ENCODE assay signal across 19 mouse cellular contexts in the genomic region with DNA sequence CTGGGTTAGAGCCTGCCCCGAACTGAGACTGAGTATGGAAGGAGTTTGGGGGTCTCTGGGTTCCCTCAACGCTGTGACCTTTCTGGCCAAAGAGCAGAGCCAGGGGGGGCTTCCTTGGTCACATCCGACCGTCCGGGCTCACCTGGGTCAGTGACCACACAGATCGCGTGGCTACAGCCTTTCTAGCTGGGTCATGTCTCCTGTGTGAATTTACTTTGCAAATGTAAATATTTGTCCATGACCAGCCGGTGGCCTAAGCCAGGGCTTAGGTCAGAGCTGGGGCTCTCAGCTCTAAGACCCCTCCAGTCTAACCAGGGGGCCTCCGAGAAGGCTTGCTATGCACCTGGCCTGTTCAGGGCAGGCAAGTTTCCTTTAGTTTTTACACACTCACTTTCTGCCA. TPM values are rescaled to one million over a fixed set of nuclear protein-coding genes. Genes with fewer than 3 reads are reported as not detected.
DNase-seq lines count a peak whose midpoint lies in the region; ATAC-seq and TF ChIP-seq lines count a peak whose summit lies in the region.
"Had no signal": no experiment of that assay in that cellular context is flagged by ENCODE, and none has a peak within 500 bp of the region (broad histone marks: within the 10 kb centered on the region; RNA-seq: fewer than 3 reads in every experiment).

No protein-coding gene starts in this region.

- H3K27ac ChIP-seq in lung, embryonic 16.5 days (ENCODE audit: low read length): peak overlapping the region; percentile 80
- no peak overlapping the region; the same call in 1 of the 2 replicates for H3K27ac ChIP-seq in intestine, embryonic 15.5 days
- H3K27ac ChIP-seq in liver, embryonic 12.5 days: no peak overlapping the region
- H3K27ac ChIP-seq in stomach, embryonic 14.5 days (ENCODE audit: low read length): peak overlapping the region; percentile 41; the same call in 1 of the 2 replicates
- H3K27ac ChIP-seq: embryonic facial prominence, embryonic 12.5 days; layer of hippocampus, adult 2 months; limb, embryonic 15.5 days; midbrain, embryonic 13.5 days had no signal

- no peak overlapping the region for H3K4me3 ChIP-seq in lung, embryonic 16.5 days (ENCODE audit: low read length)
- no peak overlapping the region for H3K4me3 ChIP-seq in lung, adult 2 months (replicated peaks; ENCODE audit: extremely low read depth, low read depth, low read length)
- no peak overlapping the region for H3K4me3 ChIP-seq in intestine, embryonic 15.5 days (replicated peaks)
- no peak overlapping the region for H3K4me3 ChIP-seq in liver, embryonic 12.5 days
- no peak overlapping the region for H3K4me3 ChIP-seq in stomach, embryonic 14.5 days (ENCODE audit: low read depth, low read length)
- H3K4me3 ChIP-seq: embryonic facial prominence, embryonic 12.5 days; erythroblast, embryonic 14.5 days; layer of hippocampus, adult 2 months; limb, embryonic 15.5 days; midbrain, embryonic 13.5 days had no signal

- H3K36me3 ChIP-seq in lung, embryonic 16.5 days (ENCODE audit: control insufficient read depth, insufficient read depth, low read length): no peaks in the 10 kb centered on the region
- H3K36me3 ChIP-seq in intestine, embryonic 15.5 days: no peaks in the 10 kb centered on the region
- no peaks in the 10 kb centered on the region for H3K36me3 ChIP-seq in liver, embryonic 12.5 days
- no peaks in the 10 kb centered on the region for H3K36me3 ChIP-seq in stomach, embryonic 14.5 days (ENCODE audit: control insufficient read depth, insufficient read depth, low read length)
- H3K36me3 ChIP-seq: embryonic facial prominence, embryonic 12.5 days; limb, embryonic 15.5 days; midbrain, embryonic 13.5 days had no signal

- no peak overlapping the region for H3K4me2 ChIP-seq in lung, embryonic 16.5 days (ENCODE audit: low read depth, low read length)
- H3K4me2 ChIP-seq in intestine, embryonic 15.5 days (replicated peaks): 0 out of 2 replicates have a peak overlapping the region, but pooled peaks have one; percentile 12
- no peak overlapping the region for H3K4me2 ChIP-seq in liver, embryonic 12.5 days
- H3K4me2 ChIP-seq in stomach, embryonic 14.5 days (replicated peaks; ENCODE audit: low read depth, low read length): 0 out of 2 replicates have a peak overlapping the region, but pooled peaks have one; percentile 7
- H3K4me2 ChIP-seq: embryonic facial prominence, embryonic 12.5 days; limb, embryonic 15.5 days; midbrain, embryonic 13.5 days had no signal

- DNase-seq in lung, adult 2 months: no peak
- no peak for DNase-seq in layer of hippocampus, adult 11-12 months (ENCODE audit: low spot score)
- no peak for DNase-seq in adrenal gland, adult 18-20 months (ENCODE audit: low spot score in 2 of 2)
- no peak for DNase-seq in cerebellum, adult 11-12 months
- DNase-seq: adrenal gland, adult 8-10 months; B cell, adult 2 months; cerebellum, adult 9-11 months; gastrocnemius, postnatal 36 days; heart, postnatal 10 days had no signal

- WGBS in lung, embryonic 16.5 days: 46% methylated on average over 9 of the region's 9 CpGs
- 63% methylated on average over 9 of the region's 9 CpGs for WGBS in lung, adult 2 months
- 41% methylated on average over 9 of the region's 9 CpGs for WGBS in intestine, embryonic 15.5 days
- 72% methylated on average over 9 of the region's 9 CpGs for WGBS in liver, embryonic 12.5 days (ENCODE audit: insufficient replicate concordance)
- WGBS in stomach, embryonic 14.5 days: 36% methylated on average over 9 of the region's 9 CpGs

- no peaks in the 10 kb centered on the region for H3K27me3 ChIP-seq in lung, embryonic 16.5 days (ENCODE audit: control insufficient read depth, insufficient read depth, low read depth, low read length)
- H3K27me3 ChIP-seq in intestine, embryonic 15.5 days (replicated peaks): no peaks in the 10 kb centered on the region
- H3K27me3 ChIP-seq in liver, embryonic 12.5 days (replicated peaks): no peaks in the 10 kb centered on the region
- no peaks in the 10 kb centered on the region for H3K27me3 ChIP-seq in stomach, embryonic 14.5 days (ENCODE audit: control insufficient read depth, insufficient read depth, low read length)
- H3K27me3 ChIP-seq: embryonic facial prominence, embryonic 12.5 days; limb, embryonic 15.5 days; midbrain, embryonic 13.5 days had no signal

- TF ChIP-seq POLR2A in lung, adult 2 months (IDR thresholded peaks at IDR 0.05; ENCODE audit: borderline replicate concordance, extremely low read depth, low read depth, low read length): no peak

- no peak for TF ChIP-seq CTCF in lung, adult 2 months (IDR thresholded peaks at IDR 0.05; ENCODE audit: insufficient read depth, low read length)

- peaks cover 38% of the 10 kb centered on the region for H3K4me1 ChIP-seq in lung, embryonic 16.5 days (replicated peaks; ENCODE audit: control insufficient read depth, insufficient read depth, low read length)
- H3K4me1 ChIP-seq in lung, adult 2 months (ENCODE audit: control insufficient read depth, insufficient read depth, low read length): peaks cover 18% of the 10 kb centered on the region
- H3K4me1 ChIP-seq in intestine, embryonic 15.5 days (replicated peaks): peaks cover 43% of the 10 kb centered on the region
- peaks cover 18% of the 10 kb centered on the region for H3K4me1 ChIP-seq in liver, embryonic 12.5 days
- H3K4me1 ChIP-seq in stomach, embryonic 14.5 days (ENCODE audit: control insufficient read depth, insufficient read depth, low read length): peaks cover 26% of the 10 kb centered on the region

- no peak overlapping the region; the same call in 1 of the 2 replicates for H3K9ac ChIP-seq in lung, embryonic 16.5 days (ENCODE audit: low read length)
- peak overlapping the region; percentile 29; the same call in 1 of the 2 replicates for H3K9ac ChIP-seq in intestine, embryonic 15.5 days
- no peak overlapping the region for H3K9ac ChIP-seq in liver, embryonic 12.5 days
- H3K9ac ChIP-seq in stomach, embryonic 14.5 days (replicated peaks; ENCODE audit: low read depth, low read length): no peak overlapping the region
- H3K9ac ChIP-seq: embryonic facial prominence, embryonic 12.5 days; limb, embryonic 15.5 days; midbrain, embryonic 13.5 days had no signal

- no peak for ATAC-seq in lung, embryonic 16.5 days (ENCODE audit: low read depth)
- ATAC-seq in intestine, embryonic 15.5 days: no peak
- ATAC-seq in liver, embryonic 12.5 days: peak; percentile 59; the same call in 1 of the 2 replicates
- ATAC-seq in stomach, embryonic 14.5 days (ENCODE audit: insufficient number of reproducible peaks, insufficient read depth, low FRiP score, low read depth): no peak
- ATAC-seq: forebrain, embryonic 14.5 days; midbrain, embryonic 13.5 days had no signal

- H3K9me3 ChIP-seq in lung, embryonic 16.5 days (ENCODE audit: control insufficient read depth, low read length): no peaks in the 10 kb centered on the region
- H3K9me3 ChIP-seq in intestine, embryonic 15.5 days: no peaks in the 10 kb centered on the region
- no peaks in the 10 kb centered on the region for H3K9me3 ChIP-seq in liver, embryonic 12.5 days (replicated peaks)
- no peaks in the 10 kb centered on the region for H3K9me3 ChIP-seq in stomach, embryonic 14.5 days (ENCODE audit: control insufficient read depth, low read depth, low read length)
- H3K9me3 ChIP-seq: embryonic facial prominence, embryonic 12.5 days; limb, embryonic 15.5 days; midbrain, embryonic 13.5 days had no signal

RNA-seq across cellular contexts. Expression of a gene that starts 12.7 kb away (rescaled TPM):
- 46.7 and 52.2 TPM in 2 replicates for polyA plus RNA-seq in lung, embryonic 16.5 days (2015; fragmentation: Nextera tagmentation; extraction: Ambion mirVana)
- polyA plus RNA-seq in lung, adult 2 months (2012; rRNA removed): 31.4 and 40.2 TPM in 2 replicates
- polyA plus RNA-seq in intestine, embryonic 15.5 days (2015; fragmentation: Nextera tagmentation; extraction: Ambion mirVana): 94.4 and 105 TPM in 2 replicates
- polyA plus RNA-seq in liver, embryonic 12.5 days (2016; fragmentation: Nextera tagmentation; extraction: Ambion mirVana): 9.0 and 9.1 TPM in 2 replicates
- polyA plus RNA-seq in stomach, embryonic 14.5 days (2014; fragmentation: Nextera tagmentation; extraction: Ambion mirVana): 45.9 and 56.9 TPM in 2 replicates
- total RNA-seq in adrenal gland, adult 18-20 months (2021): 1 to 10 TPM; 2.2 to 3.4 TPM

RNA-seq across cellular contexts. Expression of a gene that starts 40.3 kb away (rescaled TPM):
- 709 and 717 TPM in 2 replicates for polyA plus RNA-seq in lung, embryonic 16.5 days (2015; fragmentation: Nextera tagmentation; extraction: Ambion mirVana)
- polyA plus RNA-seq in lung, adult 2 months (2012; rRNA removed): 255 and 420 TPM in 2 replicates
- 571 and 594 TPM in 2 replicates for polyA plus RNA-seq in intestine, embryonic 15.5 days (2015; fragmentation: Nextera tagmentation; extraction: Ambion mirVana)
- polyA plus RNA-seq in liver, embryonic 12.5 days (2016; fragmentation: Nextera tagmentation; extraction: Ambion mirVana): 432 and 434 TPM in 2 replicates
- 467 and 495 TPM in 2 replicates for polyA plus RNA-seq in stomach, embryonic 14.5 days (2014; fragmentation: Nextera tagmentation; extraction: Ambion mirVana)
- 100 to 1,000 TPM; 211 to 300 TPM for total RNA-seq in adrenal gland, adult 18-20 months (2021)

RNA-seq across cellular contexts. Expression of a gene that starts 40.6 kb away (rescaled TPM):
- 23.8 and 26.3 TPM in 2 replicates for polyA plus RNA-seq in lung, embryonic 16.5 days (2015; fragmentation: Nextera tagmentation; extraction: Ambion mirVana)
- polyA plus RNA-seq in lung, adult 2 months (2012; rRNA removed): 16.3 and 18.8 TPM in 2 replicates
- polyA plus RNA-seq in intestine, embryonic 15.5 days (2015; fragmentation: Nextera tagmentation; extraction: Ambion mirVana): 27.5 and 30.0 TPM in 2 replicates
- polyA plus RNA-seq in liver, embryonic 12.5 days (2016; fragmentation: Nextera tagmentation; extraction: Ambion mirVana): 19.0 and 22.9 TPM in 2 replicates
- 29.7 and 31.2 TPM in 2 replicates for polyA plus RNA-seq in stomach, embryonic 14.5 days (2014; fragmentation: Nextera tagmentation; extraction: Ambion mirVana)
- 10 to 100 TPM; 16.3 to 19.5 TPM for total RNA-seq in adrenal gland, adult 18-20 months (2021)

Comparison
In these comparisons a context has a peak if more than half of its experiments do, and no peak if none do; other contexts are left out.
1. H3K27ac ChIP-seq: peak in lung, embryonic 16.5 days (single experiment) and stomach, embryonic 14.5 days (single experiment); none in intestine, embryonic 15.5 days (single experiment) and liver, embryonic 12.5 days (single experiment).
2. H3K4me2 ChIP-seq: peak in intestine, embryonic 15.5 days (single experiment) and stomach, embryonic 14.5 days (single experiment); none in lung, embryonic 16.5 days (single experiment) and liver, embryonic 12.5 days (single experiment).